Mouse (Mus musculus): Measurements from ENCODE around the gene Car5b. TPM values are rescaled to one million over a fixed set of nuclear protein-coding genes. Genes with fewer than 3 reads are reported as not detected.
A peak's percentile ranks its signal among the peaks of the same experiment; 100 is the strongest.

Car5b gene
- total RNA-seq (2014; rRNA removed), result 1.7 and 2.3 TPM in 2 replicates
- 0.60 and 0.81 TPM in 2 replicates for polyA plus RNA-seq (2015; fragmentation: Nextera tagmentation; extraction: Ambion mirVana)

- no peak within 1 kb of the TSS for H3K9ac ChIP-seq
- H3K4me3 ChIP-seq (ENCODE audit: low read depth, low read length), result peak within 1 kb of the TSS; percentile 25
- ATAC-seq (peak; percentile 78), DNase-seq (peak; percentile 45)
- H3K4me2 ChIP-seq (ENCODE audit: low read depth), result peak within 1 kb of the TSS; percentile 44
- no peak for TF ChIP-seq CTCF (IDR thresholded peaks at IDR 0.05; ENCODE audit: low read depth)
- no peaks in the 10 kb centered on the region for H3K27me3 ChIP-seq (ENCODE audit: insufficient read depth, low read length)
- no peaks in the 10 kb centered on the region for H3K9me3 ChIP-seq (ENCODE audit: low read length)
- H3K36me3 ChIP-seq (ENCODE audit: insufficient read depth), result no peaks in the 10 kb centered on the region
- no peaks in the 10 kb centered on the region for H3K4me1 ChIP-seq (ENCODE audit: insufficient read depth)
- WGBS, result 25% methylated on average over 22 of the region's 22 CpGs
- H3K27ac ChIP-seq (ENCODE audit: low read depth, low read length), result no peak within 1 kb of the TSS
Measured at GRCm38 (mm10) chrX:164027607-164028289, at the start of gene Car5b. Gene Car5b (minus strand): TSS chrX:164027997.

- no peaks in the 10 kb centered on the region for H3K9me3 ChIP-seq (ENCODE audit: low read length)
- no peaks in the 10 kb centered on the region for H3K36me3 ChIP-seq (ENCODE audit: insufficient read depth)
- TF ChIP-seq CTCF (IDR thresholded peaks at IDR 0.05; ENCODE audit: low read depth), result no peak
- no peaks in the 10 kb centered on the region for H3K4me1 ChIP-seq (ENCODE audit: insufficient read depth)
- H3K4me2 ChIP-seq (ENCODE audit: low read depth), result peak within 1 kb of the TSS; percentile 61
- ATAC-seq (peak; percentile 99), DNase-seq (peak; percentile 95)
- no peaks in the 10 kb centered on the region for H3K27me3 ChIP-seq (ENCODE audit: insufficient read depth, low read length)
- peak within 1 kb of the TSS; percentile 87 for H3K27ac ChIP-seq (ENCODE audit: low read depth, low read length)
- H3K9ac ChIP-seq, result peak within 1 kb of the TSS; percentile 65
- WGBS, result 31% methylated on average over 54 of the region's 54 CpGs
- H3K4me3 ChIP-seq (ENCODE audit: low read depth, low read length), result peak within 1 kb of the TSS; percentile 49
Measured at GRCm38 (mm10) chrX:164076040-164076775, 48.4 kb upstream of the Car5b start, which contains the start of gene Siah1b. Gene Siah1b (minus strand): TSS chrX:164076493.

GRCm38 (mm10) chrX:164068968-164069367 lies 41.2 kb upstream of the Car5b start:
- H3K4me3 ChIP-seq (ENCODE audit: low read depth, low read length), result no peak overlapping the region
- WGBS, result 81% methylated on average over 4 of the region's 4 CpGs
- H3K36me3 ChIP-seq (ENCODE audit: insufficient read depth), result no peaks in the 10 kb centered on the region
- ATAC-seq (no peak), DNase-seq (no peak)
- H3K4me1 ChIP-seq (ENCODE audit: insufficient read depth), result no peaks in the 10 kb centered on the region
- no peak overlapping the region for H3K27ac ChIP-seq (ENCODE audit: low read depth, low read length)
- H3K9me3 ChIP-seq (ENCODE audit: low read length), result no peaks in the 10 kb centered on the region
- TF ChIP-seq CTCF (IDR thresholded peaks at IDR 0.05; ENCODE audit: low read depth), result no peak
- no peaks in the 10 kb centered on the region for H3K27me3 ChIP-seq (ENCODE audit: insufficient read depth, low read length)
- H3K9ac ChIP-seq, result no peak overlapping the region
- no peak overlapping the region for H3K4me2 ChIP-seq (ENCODE audit: low read depth)

- no peak overlapping the region for H3K9ac ChIP-seq
- WGBS, result 16% methylated on average over 2 of the region's 2 CpGs
- H3K27ac ChIP-seq (ENCODE audit: low read depth, low read length), result no peak overlapping the region
- H3K27me3 ChIP-seq (ENCODE audit: insufficient read depth, low read length), result no peaks in the 10 kb centered on the region
- H3K4me3 ChIP-seq (ENCODE audit: low read depth, low read length), result no peak overlapping the region
- no peaks in the 10 kb centered on the region for H3K4me1 ChIP-seq (ENCODE audit: insufficient read depth)
- peak; percentile 79 for TF ChIP-seq CTCF (IDR thresholded peaks at IDR 0.05; ENCODE audit: low read depth)
- no peaks in the 10 kb centered on the region for H3K9me3 ChIP-seq (ENCODE audit: low read length)
- H3K36me3 ChIP-seq (ENCODE audit: insufficient read depth), result no peaks in the 10 kb centered on the region
- H3K4me2 ChIP-seq (ENCODE audit: low read depth), result no peak overlapping the region
- peak; percentile 64 for ATAC-seq
- peak; percentile 71 for DNase-seq
Measured at GRCm38 (mm10) chrX:164066185-164066584, 38.4 kb upstream of the Car5b start.

GRCm38 (mm10) chrX:164059070-164059469 lies 31.3 kb upstream of the Car5b start:
- no peaks in the 10 kb centered on the region for H3K27me3 ChIP-seq (ENCODE audit: insufficient read depth, low read length)
- no peak for ATAC-seq
- no peak overlapping the region for H3K4me3 ChIP-seq (ENCODE audit: low read depth, low read length)
- no peak overlapping the region for H3K27ac ChIP-seq (ENCODE audit: low read depth, low read length)
- no peak for TF ChIP-seq CTCF (IDR thresholded peaks at IDR 0.05; ENCODE audit: low read depth)
- DNase-seq, result no peak
- no peaks in the 10 kb centered on the region for H3K4me1 ChIP-seq (ENCODE audit: insufficient read depth)
- 72% methylated on average over 4 of the region's 4 CpGs for WGBS
- no peak overlapping the region for H3K9ac ChIP-seq
- no peak overlapping the region for H3K4me2 ChIP-seq (ENCODE audit: low read depth)
- H3K36me3 ChIP-seq (ENCODE audit: insufficient read depth), result no peaks in the 10 kb centered on the region
- H3K9me3 ChIP-seq (ENCODE audit: low read length), result no peaks in the 10 kb centered on the region

GRCm38 (mm10) chrX:164058523-164058922 lies 30.7 kb upstream of the Car5b start:
- TF ChIP-seq CTCF (IDR thresholded peaks at IDR 0.05; ENCODE audit: low read depth), result no peak
- Histone ChIP-seq H3K9me3 (ENCODE audit: low read length) (no peaks in the 10 kb centered on the region), H3K27ac (ENCODE audit: low read depth, low read length) (no peak overlapping the region), H3K4me3 (ENCODE audit: low read depth, low read length) (no peak overlapping the region), H3K27me3 (ENCODE audit: insufficient read depth, low read length) (no peaks in the 10 kb centered on the region), H3K36me3 (ENCODE audit: insufficient read depth) (no peaks in the 10 kb centered on the region), H3K4me1 (ENCODE audit: insufficient read depth) (no peaks in the 10 kb centered on the region), H3K9ac (no peak overlapping the region), H3K4me2 (ENCODE audit: low read depth) (no peak overlapping the region)
- WGBS, result 81% methylated on average over 3 of the region's 3 CpGs
- ATAC-seq (no peak), DNase-seq (no peak)

- no peaks in the 10 kb centered on the region for H3K9me3 ChIP-seq (ENCODE audit: low read length)
- H3K27me3 ChIP-seq (ENCODE audit: insufficient read depth, low read length), result no peaks in the 10 kb centered on the region
- ATAC-seq (no peak), DNase-seq (no peak)
- H3K4me2 ChIP-seq (ENCODE audit: low read depth), result no peak overlapping the region
- no peak overlapping the region for H3K9ac ChIP-seq
- no peak overlapping the region for H3K27ac ChIP-seq (ENCODE audit: low read depth, low read length)
- no peak for TF ChIP-seq CTCF (IDR thresholded peaks at IDR 0.05; ENCODE audit: low read depth)
- no peaks in the 10 kb centered on the region for H3K4me1 ChIP-seq (ENCODE audit: insufficient read depth)
- no peaks in the 10 kb centered on the region for H3K36me3 ChIP-seq (ENCODE audit: insufficient read depth)
- H3K4me3 ChIP-seq (ENCODE audit: low read depth, low read length), result no peak overlapping the region
- WGBS, result 89% methylated on average over 4 of the region's 4 CpGs
Measured at GRCm38 (mm10) chrX:164055726-164056125, 27.9 kb upstream of the Car5b start.
